Mouse (Mus musculus) kidney, adult 2 months (tissue): Measurements from ENCODE around the gene Foxo1. TPM values are rescaled to one million over a fixed set of nuclear protein-coding genes. Genes with fewer than 3 reads are reported as not detected.
A peak's percentile ranks its signal among the peaks of the same experiment; 100 is the strongest.

ENCODE experiments used
- DNase-seq: peaks from one replicate; pipeline ENCODE4 v3.0.0; 2021
- H3K27ac ChIP-seq: fragments of 200-500 bp; 2 replicates; pipeline ENCODE4 v1.5.1; 2012; ENCODE audit warnings: low read depth, low read length, control low read depth, inconsistent platforms; ENCODE audit not compliant: insufficient read depth
- H3K27me3 ChIP-seq: fragments of 200-500 bp; replicated peaks from 2 replicates; pipeline ENCODE4 v1.6.1; 2012; ENCODE audit warnings: mild to moderate bottlenecking, moderate library complexity, low read length, inconsistent platforms; ENCODE audit not compliant: control insufficient read depth, insufficient read depth
- H3K36me3 ChIP-seq: fragments of 200-500 bp; 2 replicates; pipeline ENCODE4 v1.6.1; 2012; ENCODE audit warnings: mild to moderate bottlenecking, moderate library complexity, low read length, inconsistent platforms; ENCODE audit not compliant: control insufficient read depth, insufficient read depth
- H3K4me1 ChIP-seq: fragments of 200-500 bp; 2 replicates; pipeline ENCODE4 v1.6.1; 2011; ENCODE audit warnings: low read length; ENCODE audit not compliant: control insufficient read depth, insufficient read depth
- H3K4me3 ChIP-seq: fragments of 200-500 bp; 2 replicates; pipeline ENCODE4 v1.5.1; 2011; ENCODE audit warnings: mild to moderate bottlenecking, low read depth, low read length, control low read depth; ENCODE audit not compliant: insufficient read depth
- CTCF ChIP-seq: fragments of 200-500 bp; conservative IDR thresholded peaks from 2 replicates; pipeline ENCODE4 v1.5.1; 2011; ENCODE audit warnings: low read depth, mild to moderate bottlenecking, control low read depth, low read length, moderate library complexity, mixed read lengths; ENCODE audit not compliant: insufficient read depth, insufficient read length
- POLR2A ChIP-seq: fragments of 200-500 bp; IDR thresholded peaks from one replicate; pipeline ENCODE4 v1.6.1; 2011; ENCODE audit warnings: low read depth, low read length, control low read depth
- WGBS: fragments of 180-500 bp; shearing (Covaris S2); methylation state at CpG from one replicate; pipeline ENCODE4 v1.1.7; 2018; 5-methylcytosine and 5-hydroxymethylcytosine counted together
- polyA plus RNA-seq: library from polyadenylated mRNA; depleted of rRNA; stranded (reverse); fragments of >200 nt; gene quantifications from 2 replicates; pipeline ENCODE4 v1.2.3, GENCODE M21; 2012; rRNA removed

Foxo1 gene
- 14.0 and 14.4 TPM in 2 replicates for polyA plus RNA-seq

- peak within 1 kb of the TSS; percentile 100 for H3K4me3 ChIP-seq
- no peaks in the 10 kb centered on the region for H3K36me3 ChIP-seq
- under 1% methylated on average over 83 of the region's 85 CpGs for WGBS
- peaks cover 5% of the 10 kb centered on the region for H3K4me1 ChIP-seq
- DNase-seq: peak; percentile 95
- H3K27me3 ChIP-seq: no peaks in the 10 kb centered on the region
- H3K27ac ChIP-seq: peak within 1 kb of the TSS; percentile 97
- TF ChIP-seq POLR2A (peak; percentile 83), CTCF (no peak)
Measured at GRCm38 (mm10) chr3:52267652-52268486, at the start of gene Foxo1. TSS of gene Foxo1 (plus strand) at chr3:52268336.

- H3K27me3 ChIP-seq: no peaks in the 10 kb centered on the region
- WGBS: 37% methylated on average over 7 of the region's 7 CpGs
- TF ChIP-seq CTCF (no peak), POLR2A (no peak)
- H3K4me1 ChIP-seq: no peaks in the 10 kb centered on the region
- peak; percentile 17 for DNase-seq
- H3K36me3 ChIP-seq: no peaks in the 10 kb centered on the region
- H3K4me3 ChIP-seq: no peak overlapping the region
- H3K27ac ChIP-seq: no peak overlapping the region
Measured at GRCm38 (mm10) chr3:52218864-52219263, 49.3 kb upstream of the Foxo1 start.

GRCm38 (mm10) chr3:52221082-52221481 is 47.1 kb upstream of the Foxo1 start:
- H3K4me3 ChIP-seq: no peak overlapping the region
- no peaks in the 10 kb centered on the region for H3K4me1 ChIP-seq
- TF ChIP-seq POLR2A: no peak
- WGBS: 44% methylated on average over 3 of the region's 3 CpGs
- DNase-seq: peak; percentile 60
- no peaks in the 10 kb centered on the region for H3K27me3 ChIP-seq
- no peak overlapping the region for H3K27ac ChIP-seq
- H3K36me3 ChIP-seq: no peaks in the 10 kb centered on the region

- WGBS: 42% methylated on average over 5 of the region's 5 CpGs
- Histone ChIP-seq H3K27ac (no peak overlapping the region), H3K4me1 (no peaks in the 10 kb centered on the region), H3K4me3 (no peak overlapping the region), H3K27me3 (no peaks in the 10 kb centered on the region), H3K36me3 (no peaks in the 10 kb centered on the region)
- DNase-seq: peak; percentile 27
- TF ChIP-seq POLR2A (no peak), CTCF (no peak)
Measured at GRCm38 (mm10) chr3:52221931-52222330, 46.2 kb upstream of the Foxo1 start.

- no peaks in the 10 kb centered on the region for H3K36me3 ChIP-seq
- DNase-seq: no peak
- WGBS: 85% methylated on average over 4 of the region's 4 CpGs
Measured at GRCm38 (mm10) chr3:52236488-52236887, 31.6 kb upstream of the Foxo1 start.

GRCm38 (mm10) chr3:52237136-52237535 is 31.0 kb upstream of the Foxo1 start:
- DNase-seq: no peak
- no peaks in the 10 kb centered on the region for H3K36me3 ChIP-seq
- 92% methylated on average over 3 of the region's 3 CpGs for WGBS
- no peak overlapping the region for H3K4me3 ChIP-seq
- TF ChIP-seq POLR2A (no peak), CTCF (no peak)
- H3K27ac ChIP-seq: no peak overlapping the region
- no peaks in the 10 kb centered on the region for H3K27me3 ChIP-seq
- no peaks in the 10 kb centered on the region for H3K4me1 ChIP-seq

More at GRCm38 (mm10) chr3:52236488-52236887, 31.6 kb upstream of the Foxo1 start:
- H3K4me3 ChIP-seq: no peak overlapping the region
- no peaks in the 10 kb centered on the region for H3K27me3 ChIP-seq
- no peak for TF ChIP-seq POLR2A
- H3K27ac ChIP-seq: no peak overlapping the region
- H3K4me1 ChIP-seq: no peaks in the 10 kb centered on the region

GRCm38 (mm10) chr3:52241062-52241461 is 27.1 kb upstream of the Foxo1 start:
- no peaks in the 10 kb centered on the region for H3K36me3 ChIP-seq
- H3K4me1 ChIP-seq: no peaks in the 10 kb centered on the region
- DNase-seq: no peak
- 75% methylated on average over 5 of the region's 5 CpGs for WGBS
- no peak overlapping the region for H3K27ac ChIP-seq
- no peak overlapping the region for H3K4me3 ChIP-seq
- TF ChIP-seq CTCF (no peak), POLR2A (no peak)
- H3K27me3 ChIP-seq: no peaks in the 10 kb centered on the region
